Mouse (Mus musculus): ENCODE results near the gene Serpina3j. TPM values are rescaled to one million over a fixed set of nuclear protein-coding genes. Genes with fewer than 3 reads are reported as not detected.

Gene Serpina3j
- total RNA-seq, 2 experiments from 2014 or later = not detected

DNA sequence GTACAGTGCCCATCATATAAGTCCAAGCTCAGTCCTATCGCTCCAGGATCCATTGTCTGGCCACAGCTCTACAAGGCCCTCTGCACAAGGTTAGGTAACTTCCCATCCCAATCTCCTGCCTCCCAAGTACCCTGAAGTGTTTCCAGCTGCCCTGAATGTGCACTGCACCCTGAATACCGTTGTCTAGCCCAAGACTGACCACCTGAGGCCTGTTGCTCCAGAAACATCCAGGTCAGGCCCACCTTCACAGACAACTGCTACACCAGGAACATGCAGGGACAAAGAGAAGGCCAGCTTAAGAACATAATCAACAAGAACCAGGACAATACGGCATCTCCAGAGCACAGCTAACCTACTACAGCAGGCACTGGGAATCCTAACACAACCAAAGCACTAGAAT, 55.6 kb downstream of the Serpina3j start:
- no peak for ATAC-seq (replicated peaks; ENCODE audit: low FRiP score, poor library complexity, severe bottlenecking)

Other genes with a start within 250 kb of the Serpina3j start
- not detected in 2 replicates for gene Serpina5, start 213.4 kb upstream of the Serpina3j start, total RNA-seq (2015; ENCODE audit: low replicate concordance)
- gene Serpina5, start 213.4 kb upstream of the Serpina3j start, total RNA-seq (2017; ENCODE audit: low replicate concordance) = not detected in 2 replicates
- not detected in 2 replicates for gene Serpina3a, start 201.8 kb upstream of the Serpina3j start, total RNA-seq (2015; ENCODE audit: low replicate concordance)
- gene Serpina3a, start 201.8 kb upstream of the Serpina3j start, total RNA-seq (2017; ENCODE audit: low replicate concordance) = not detected in 2 replicates
- gene Serpina3b, start 186.6 kb upstream of the Serpina3j start, total RNA-seq (2015; ENCODE audit: low replicate concordance) = not detected in 2 replicates
- not detected in 2 replicates for gene Serpina3b, start 186.6 kb upstream of the Serpina3j start, total RNA-seq (2017; ENCODE audit: low replicate concordance)
- not detected in 2 replicates for gene Serpina3c, start 160.7 kb upstream of the Serpina3j start, total RNA-seq (2015; ENCODE audit: low replicate concordance)
- gene Serpina3c, start 160.7 kb upstream of the Serpina3j start, total RNA-seq (2017; ENCODE audit: low replicate concordance) = not detected in 2 replicates
- gene Serpina3f, start 100.0 kb upstream of the Serpina3j start, total RNA-seq (2015; ENCODE audit: low replicate concordance) = 10.8 TPM in 1 of 2 replicates, not detected in the other
- gene Serpina3f, start 100.0 kb upstream of the Serpina3j start, total RNA-seq (2017; ENCODE audit: low replicate concordance) = 1.2 and 1.3 TPM in 2 replicates
- gene Serpina3g, start 78.3 kb upstream of the Serpina3j start, total RNA-seq (2015; ENCODE audit: low replicate concordance) = 4.7 TPM in 1 of 2 replicates, not detected in the other
- gene Serpina3g, start 78.3 kb upstream of the Serpina3j start, total RNA-seq (2017; ENCODE audit: low replicate concordance) = 2.6 and 3.3 TPM in 2 replicates
- not detected in 2 replicates for gene Serpina3i, start 51.4 kb upstream of the Serpina3j start, total RNA-seq (2015; ENCODE audit: low replicate concordance)
- gene Serpina3i, start 51.4 kb upstream of the Serpina3j start, total RNA-seq (2017; ENCODE audit: low replicate concordance) = not detected in 2 replicates
- not detected in 2 replicates for gene Serpina3k, start 23.9 kb downstream of the Serpina3j start, total RNA-seq (2015; ENCODE audit: low replicate concordance)
- gene Serpina3k, start 23.9 kb downstream of the Serpina3j start, total RNA-seq (2017; ENCODE audit: low replicate concordance) = not detected in 2 replicates
- gene Serpina3m, start 23.9 kb downstream of the Serpina3j start, total RNA-seq (2015; ENCODE audit: low replicate concordance) = not detected in 2 replicates
- gene Serpina3m, start 23.9 kb downstream of the Serpina3j start, total RNA-seq (2017; ENCODE audit: low replicate concordance) = not detected in 2 replicates
- gene Serpina3n, start 92.2 kb downstream of the Serpina3j start, total RNA-seq (2015; ENCODE audit: low replicate concordance) = not detected in 2 replicates
- gene Serpina3n, start 92.2 kb downstream of the Serpina3j start, total RNA-seq (2017; ENCODE audit: low replicate concordance) = 0.90 TPM in 1 of 2 replicates, not detected in the other
- gene Gsc, start 158.8 kb downstream of the Serpina3j start, total RNA-seq (2015; ENCODE audit: low replicate concordance) = not detected in 2 replicates
- not detected in 2 replicates for gene Gsc, start 158.8 kb downstream of the Serpina3j start, total RNA-seq (2017; ENCODE audit: low replicate concordance)

Measured in erythroid progenitor cell, adult 5-6 weeks (primary cell).